Mouse (Mus musculus): ENCODE results near the gene Mrps10. TPM values are rescaled to one million over a fixed set of nuclear protein-coding genes. Genes with fewer than 3 reads are reported as not detected.
"Not testable (repeated sequence)": the region's sequence is repeated elsewhere in the genome, so short reads cannot be mapped to it uniquely, and the experiment has no call there.

Mrps10 gene
- polyA plus RNA-seq, 1 experiment: 71.3 TPM

DNA sequence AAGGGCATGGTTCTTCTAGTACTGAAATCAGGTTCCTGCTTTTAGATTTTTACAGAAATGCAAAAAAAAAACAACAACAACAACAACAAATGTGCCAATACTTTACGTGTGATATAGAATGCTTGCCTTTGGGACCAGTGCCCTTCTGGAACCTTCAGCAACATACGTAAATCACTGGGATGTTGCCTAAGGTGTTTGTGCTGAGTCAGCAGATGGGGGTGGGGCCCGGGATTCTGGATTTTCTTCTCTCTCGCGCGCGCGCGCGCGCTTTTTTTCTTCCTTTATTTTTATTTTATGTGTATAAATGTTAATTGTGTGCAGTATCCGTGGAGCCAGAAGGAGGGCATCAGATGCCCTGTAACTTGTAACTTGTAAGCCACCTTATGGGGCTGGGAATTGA is 41.1 kb upstream of the Mrps10 start:
- Histone ChIP-seq H3K27me3 (ENCODE audit: control insufficient read depth, insufficient read depth, low read length, poor library complexity, severe bottlenecking) (no peaks in the 10 kb centered on the region), H3K36me3 (ENCODE audit: control insufficient read depth, insufficient read depth, low read length, poor library complexity, severe bottlenecking) (no peaks in the 10 kb centered on the region), H3K4me3 (ENCODE audit: low read depth, low read length) (no peak overlapping the region), H3K9ac (ENCODE audit: low read depth, poor library complexity, severe bottlenecking) (no peak overlapping the region), H3K4me1 (ENCODE audit: control insufficient read depth, insufficient read depth, low read length) (no peaks in the 10 kb centered on the region), H3K27ac (ENCODE audit: insufficient read depth, low read length) (no peak overlapping the region), H3K9me3 (replicated peaks; ENCODE audit: control insufficient read depth, insufficient read depth, low read length, poor library complexity, severe bottlenecking) (no peaks in the 10 kb centered on the region)
- no peak for TF ChIP-seq EP300 (IDR thresholded peaks at IDR 0.05; ENCODE audit: insufficient read depth, low read depth, low read length)
- TF ChIP-seq POLR2A (IDR thresholded peaks at IDR 0.05; ENCODE audit: insufficient read depth, low read length): no peak
- no peak for TF ChIP-seq CTCF (IDR thresholded peaks at IDR 0.05; ENCODE audit: low read depth, low read length)

DNA sequence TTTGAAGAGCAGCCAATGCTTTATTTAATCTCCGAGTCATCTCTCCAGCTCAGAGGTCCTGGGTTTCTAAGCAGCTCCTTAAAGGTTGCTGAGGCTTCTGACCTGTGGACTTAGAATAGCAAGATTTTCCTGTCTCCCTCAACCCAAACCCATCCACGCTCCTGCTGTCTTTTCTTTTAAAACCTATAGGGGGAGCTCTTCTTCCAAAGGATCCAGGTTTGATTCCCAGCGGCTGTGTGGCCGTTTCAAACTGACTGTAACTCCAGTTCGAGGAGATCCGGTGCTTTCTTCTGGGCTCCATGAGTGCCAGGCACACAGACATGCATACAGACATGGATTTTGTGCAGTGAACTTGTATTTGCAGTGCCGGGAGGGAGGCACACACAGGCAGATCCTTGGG is 40.7 kb upstream of the Mrps10 start:
- H3K4me3 ChIP-seq (ENCODE audit: low read depth, low read length): no peak overlapping the region
- no peaks in the 10 kb centered on the region for H3K27me3 ChIP-seq (ENCODE audit: control insufficient read depth, insufficient read depth, low read length, poor library complexity, severe bottlenecking)
- no peak overlapping the region for H3K9ac ChIP-seq (ENCODE audit: low read depth, poor library complexity, severe bottlenecking)
- TF ChIP-seq EP300 (IDR thresholded peaks at IDR 0.05; ENCODE audit: insufficient read depth, low read depth, low read length) (no peak), CTCF (IDR thresholded peaks at IDR 0.05; ENCODE audit: low read depth, low read length) (no peak), POLR2A (IDR thresholded peaks at IDR 0.05; ENCODE audit: insufficient read depth, low read length) (no peak)
- no peaks in the 10 kb centered on the region for H3K9me3 ChIP-seq (replicated peaks; ENCODE audit: control insufficient read depth, insufficient read depth, low read length, poor library complexity, severe bottlenecking)
- no peaks in the 10 kb centered on the region for H3K36me3 ChIP-seq (ENCODE audit: control insufficient read depth, insufficient read depth, low read length, poor library complexity, severe bottlenecking)
- H3K4me1 ChIP-seq (ENCODE audit: control insufficient read depth, insufficient read depth, low read length): no peaks in the 10 kb centered on the region
- H3K27ac ChIP-seq (ENCODE audit: insufficient read depth, low read length): no peak overlapping the region

DNA sequence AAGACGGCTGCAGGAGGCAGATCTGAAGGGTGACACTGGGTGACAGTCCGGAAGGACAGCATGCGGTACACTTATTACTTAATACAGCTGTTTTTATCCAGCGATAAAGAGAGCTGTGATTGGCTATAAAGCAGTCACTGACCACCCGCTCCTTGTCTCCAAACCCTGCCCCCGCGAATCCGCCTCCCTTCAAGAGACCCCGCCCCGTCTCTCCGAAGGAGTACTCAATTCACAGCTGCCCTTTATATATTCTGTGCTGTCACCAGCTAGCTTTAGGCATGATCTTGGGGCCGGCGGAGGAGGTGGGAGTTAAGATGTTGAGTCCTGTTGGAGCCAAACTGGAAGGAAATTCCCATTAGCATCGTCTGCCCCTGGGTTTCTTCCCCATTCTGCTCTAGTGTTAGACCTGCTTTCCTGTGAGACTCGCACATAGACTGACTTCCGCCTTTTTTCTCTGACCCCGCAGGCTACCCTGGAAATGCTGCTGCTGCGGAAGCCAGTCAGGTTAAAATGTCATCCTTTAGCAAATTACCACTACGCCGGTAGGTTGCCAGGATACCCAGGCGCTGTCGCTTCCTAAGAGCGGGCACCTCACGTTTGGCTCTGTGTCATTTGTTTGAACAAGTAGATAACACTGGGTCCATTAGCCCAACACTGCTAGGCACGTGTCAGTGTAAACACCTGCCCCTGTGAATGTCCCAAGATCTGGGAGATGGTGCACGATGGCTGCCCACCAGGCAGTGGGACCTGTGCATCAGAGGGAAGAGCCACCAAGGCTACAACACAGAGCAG is 39.9 kb upstream of the Mrps10 start:
- TF ChIP-seq CTCF (IDR thresholded peaks at IDR 0.05; ENCODE audit: low read depth, low read length) (no peak), EP300 (IDR thresholded peaks at IDR 0.05; ENCODE audit: insufficient read depth, low read depth, low read length) (no peak), POLR2A (IDR thresholded peaks at IDR 0.05; ENCODE audit: insufficient read depth, low read length) (no peak)
- no peaks in the 10 kb centered on the region for H3K36me3 ChIP-seq (ENCODE audit: control insufficient read depth, insufficient read depth, low read length, poor library complexity, severe bottlenecking)

DNA sequence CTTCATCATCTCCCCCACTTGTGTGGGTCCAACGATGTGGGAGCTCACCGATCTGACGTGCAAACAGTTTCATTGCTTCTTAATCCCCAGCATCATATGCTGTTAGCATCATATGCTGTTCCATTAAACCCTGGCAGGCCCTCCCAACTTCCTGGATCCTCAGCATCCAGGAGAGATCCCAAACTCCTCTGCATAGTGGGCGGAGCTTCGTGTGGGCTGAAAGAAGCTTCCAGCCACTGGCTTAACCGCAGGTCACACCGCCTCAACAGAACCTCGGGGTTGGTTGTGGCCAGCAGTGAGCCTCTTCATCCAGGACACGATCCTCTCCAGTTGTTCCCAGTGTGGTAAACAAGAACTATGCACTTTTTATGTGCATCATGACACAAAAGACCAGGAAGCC is 38.1 kb upstream of the Mrps10 start:
- H3K9me3 ChIP-seq (replicated peaks; ENCODE audit: control insufficient read depth, insufficient read depth, low read length, poor library complexity, severe bottlenecking): no peaks in the 10 kb centered on the region
- no peaks in the 10 kb centered on the region for H3K36me3 ChIP-seq (ENCODE audit: control insufficient read depth, insufficient read depth, low read length, poor library complexity, severe bottlenecking)
- no peak overlapping the region for H3K4me3 ChIP-seq (ENCODE audit: low read depth, low read length)
- H3K27ac ChIP-seq (ENCODE audit: insufficient read depth, low read length): no peak overlapping the region
- H3K4me1 ChIP-seq (ENCODE audit: control insufficient read depth, insufficient read depth, low read length): no peaks in the 10 kb centered on the region
- no peak overlapping the region for H3K9ac ChIP-seq (ENCODE audit: low read depth, poor library complexity, severe bottlenecking)
- H3K27me3 ChIP-seq (ENCODE audit: control insufficient read depth, insufficient read depth, low read length, poor library complexity, severe bottlenecking): no peaks in the 10 kb centered on the region
- TF ChIP-seq EP300 (IDR thresholded peaks at IDR 0.05; ENCODE audit: insufficient read depth, low read depth, low read length) (no peak), CTCF (IDR thresholded peaks at IDR 0.05; ENCODE audit: low read depth, low read length) (no peak), POLR2A (IDR thresholded peaks at IDR 0.05; ENCODE audit: insufficient read depth, low read length) (no peak)

More for the DNA sequence above, 39.9 kb upstream of the Mrps10 start:
- H3K27ac ChIP-seq (ENCODE audit: insufficient read depth, low read length): no peak overlapping the region
- H3K27me3 ChIP-seq (ENCODE audit: control insufficient read depth, insufficient read depth, low read length, poor library complexity, severe bottlenecking): no peaks in the 10 kb centered on the region
- H3K4me1 ChIP-seq (ENCODE audit: control insufficient read depth, insufficient read depth, low read length): no peaks in the 10 kb centered on the region
- H3K9me3 ChIP-seq (replicated peaks; ENCODE audit: control insufficient read depth, insufficient read depth, low read length, poor library complexity, severe bottlenecking): no peaks in the 10 kb centered on the region
- H3K4me3 ChIP-seq (ENCODE audit: low read depth, low read length): no peak overlapping the region
- no peak overlapping the region for H3K9ac ChIP-seq (ENCODE audit: low read depth, poor library complexity, severe bottlenecking)

DNA sequence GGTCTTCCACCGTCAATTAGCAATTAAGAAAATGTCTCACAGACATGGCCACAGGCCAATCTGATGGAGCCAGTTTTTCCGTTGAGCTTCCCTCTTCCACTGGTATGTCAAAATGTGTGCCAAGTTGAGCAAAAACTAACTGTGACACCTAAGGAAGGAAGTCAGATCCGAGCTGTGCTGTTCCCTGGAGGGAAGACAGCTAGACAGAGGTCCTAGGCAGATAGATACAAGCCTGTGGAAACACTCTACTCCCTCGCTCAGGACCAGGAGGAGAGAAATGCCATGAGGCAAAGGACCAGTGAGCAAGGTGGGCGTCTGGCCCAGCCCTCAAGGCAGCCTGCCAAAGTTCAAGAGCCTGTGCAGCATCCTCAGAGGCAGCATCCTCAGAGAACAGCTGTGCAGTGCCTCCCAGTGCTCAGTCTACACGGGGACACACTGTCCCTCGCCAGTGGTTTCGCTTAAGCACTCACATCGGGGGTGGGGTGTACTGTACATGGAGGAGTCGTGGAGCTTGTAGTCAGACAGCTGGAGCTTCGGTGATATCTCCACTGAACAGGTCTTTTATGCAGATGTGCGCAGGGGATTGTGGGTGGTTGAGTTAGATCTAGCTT is 36.6 kb upstream of the Mrps10 start:
- H3K4me1 ChIP-seq (ENCODE audit: control insufficient read depth, insufficient read depth, low read length): no peaks in the 10 kb centered on the region
- no peaks in the 10 kb centered on the region for H3K36me3 ChIP-seq (ENCODE audit: control insufficient read depth, insufficient read depth, low read length, poor library complexity, severe bottlenecking)
- no peaks in the 10 kb centered on the region for H3K27me3 ChIP-seq (ENCODE audit: control insufficient read depth, insufficient read depth, low read length, poor library complexity, severe bottlenecking)
- no peak overlapping the region for H3K9ac ChIP-seq (ENCODE audit: low read depth, poor library complexity, severe bottlenecking)
- no peak overlapping the region for H3K27ac ChIP-seq (ENCODE audit: insufficient read depth, low read length)
- TF ChIP-seq CTCF (IDR thresholded peaks at IDR 0.05; ENCODE audit: low read depth, low read length): no peak
- no peak for TF ChIP-seq POLR2A (IDR thresholded peaks at IDR 0.05; ENCODE audit: insufficient read depth, low read length)
- TF ChIP-seq EP300 (IDR thresholded peaks at IDR 0.05; ENCODE audit: insufficient read depth, low read depth, low read length): no peak
- no peak overlapping the region for H3K4me3 ChIP-seq (ENCODE audit: low read depth, low read length)
- H3K9me3 ChIP-seq (replicated peaks; ENCODE audit: control insufficient read depth, insufficient read depth, low read length, poor library complexity, severe bottlenecking): no peaks in the 10 kb centered on the region

GRCm38 (mm10) chr17:47332664-47333063 is 36.0 kb upstream of the Mrps10 start:
- not testable (repeated sequence) for H3K36me3 ChIP-seq (ENCODE audit: control insufficient read depth, insufficient read depth, low read length, poor library complexity, severe bottlenecking)

More at GRCm38 (mm10) chr17:47332664-47333063, 36.0 kb upstream of the Mrps10 start:
- not testable (repeated sequence) for H3K9me3 ChIP-seq (replicated peaks; ENCODE audit: control insufficient read depth, insufficient read depth, low read length, poor library complexity, severe bottlenecking); H3K27ac ChIP-seq (ENCODE audit: insufficient read depth, low read length); H3K27me3 ChIP-seq (ENCODE audit: control insufficient read depth, insufficient read depth, low read length, poor library complexity, severe bottlenecking); H3K9ac ChIP-seq (ENCODE audit: low read depth, poor library complexity, severe bottlenecking); H3K4me3 ChIP-seq (ENCODE audit: low read depth, low read length); H3K4me1 ChIP-seq (ENCODE audit: control insufficient read depth, insufficient read depth, low read length)

Measured in ES-Bruce4 (cell line).